Mouse (Mus musculus) ES-Bruce4 (cell line): ENCODE results near the gene Znrf1. TPM values are rescaled to one million over a fixed set of nuclear protein-coding genes. Genes with fewer than 3 reads are reported as not detected.

ENCODE experiments used
- H3K27ac ChIP-seq: 2 replicates; pipeline ENCODE4 v1.5.1; 2012; ENCODE audit warnings: low read length, inconsistent platforms; ENCODE audit not compliant: insufficient read depth
- H3K27me3 ChIP-seq: 2 replicates; pipeline ENCODE4 v1.6.1; 2012; ENCODE audit warnings: mild to moderate bottlenecking, low read length, inconsistent platforms; ENCODE audit not compliant: control insufficient read depth, poor library complexity, insufficient read depth, severe bottlenecking
- H3K36me3 ChIP-seq: 2 replicates; pipeline ENCODE4 v1.6.1; 2012; ENCODE audit warnings: inconsistent platforms, mild to moderate bottlenecking, low read length, moderate library complexity; ENCODE audit not compliant: control insufficient read depth, poor library complexity, insufficient read depth, severe bottlenecking
- H3K4me1 ChIP-seq: one replicate; pipeline ENCODE4 v1.8.1; 2011; ENCODE audit warnings: low read length; ENCODE audit not compliant: control insufficient read depth, insufficient read depth
- H3K4me3 ChIP-seq: 2 replicates; pipeline ENCODE4 v1.5.1; 2011; ENCODE audit warnings: low read depth, mild to moderate bottlenecking, low read length
- H3K9ac ChIP-seq: 2 replicates; pipeline ENCODE4 v1.6.1; 2012; ENCODE audit warnings: low read depth, mild to moderate bottlenecking, inconsistent platforms; ENCODE audit not compliant: poor library complexity, severe bottlenecking
- H3K9me3 ChIP-seq: replicated peaks from 2 replicates; pipeline ENCODE4 v1.6.1; 2012; ENCODE audit warnings: mild to moderate bottlenecking, low read length, inconsistent platforms; ENCODE audit not compliant: control insufficient read depth, poor library complexity, insufficient read depth, severe bottlenecking
- CTCF ChIP-seq: IDR thresholded peaks from one replicate; pipeline ENCODE4 v1.8.1; 2011; ENCODE audit warnings: low read depth, low read length
- EP300 ChIP-seq: IDR thresholded peaks from 2 replicates; pipeline ENCODE4 v1.6.1; 2011; ENCODE audit warnings: low read depth, low read length; ENCODE audit not compliant: insufficient read depth
- POLR2A ChIP-seq: IDR thresholded peaks from one replicate; pipeline ENCODE4 v1.8.1; 2011; ENCODE audit warnings: low read length; ENCODE audit not compliant: insufficient read depth
- polyA plus RNA-seq: library from polyadenylated mRNA; stranded (reverse); fragments of >200 nt; gene quantifications from 2 replicates; pipeline ENCODE4 v1.2.4, GENCODE M21; 2011; ENCODE audit warnings: low read depth; ENCODE audit not compliant: missing spikeins, insufficient read depth, insufficient read length

Znrf1 gene
- polyA plus RNA-seq, 1 experiment = 38.5 TPM

- Histone ChIP-seq H3K27ac (no peak overlapping the region), H3K9ac (no peak overlapping the region), H3K4me3 (no peak overlapping the region), H3K36me3 (peaks cover 22% of the 10 kb centered on the region), H3K9me3 (no peaks in the 10 kb centered on the region; the same call in 1 of the 2 replicates), H3K27me3 (no peaks in the 10 kb centered on the region), H3K4me1 (no peaks in the 10 kb centered on the region)
- TF ChIP-seq POLR2A = no peak
- no peak for TF ChIP-seq EP300
- TF ChIP-seq CTCF = no peak
Observed at GRCm38 (mm10) chr8:111501724-111502464, 34.0 kb upstream of the Znrf1 start.

- no peak overlapping the region for H3K27ac ChIP-seq
- H3K9me3 ChIP-seq = no peaks in the 10 kb centered on the region; the same call in 1 of the 2 replicates
- H3K9ac ChIP-seq = no peak overlapping the region
- no peak overlapping the region for H3K4me3 ChIP-seq
- H3K36me3 ChIP-seq = peaks cover 8% of the 10 kb centered on the region; the same call in 1 of the 2 replicates
- H3K4me1 ChIP-seq = no peaks in the 10 kb centered on the region
- TF ChIP-seq POLR2A = no peak
- TF ChIP-seq CTCF = no peak
- TF ChIP-seq EP300 = no peak
- no peaks in the 10 kb centered on the region for H3K27me3 ChIP-seq
Observed at GRCm38 (mm10) chr8:111508566-111508965, 27.3 kb upstream of the Znrf1 start.

- H3K4me1 ChIP-seq = no peaks in the 10 kb centered on the region
- no peak overlapping the region for H3K4me3 ChIP-seq
- H3K27ac ChIP-seq = no peak overlapping the region
- no peaks in the 10 kb centered on the region for H3K27me3 ChIP-seq
- H3K9ac ChIP-seq = no peak overlapping the region
- no peaks in the 10 kb centered on the region; the same call in 1 of the 2 replicates for H3K9me3 ChIP-seq
- H3K36me3 ChIP-seq = peaks cover 5% of the 10 kb centered on the region; the same call in 1 of the 2 replicates
- TF ChIP-seq EP300 = no peak
Observed at GRCm38 (mm10) chr8:111509278-111509677, 26.6 kb upstream of the Znrf1 start.

GRCm38 (mm10) chr8:111510401-111510800 is 25.5 kb upstream of the Znrf1 start:
- no peaks in the 10 kb centered on the region for H3K27me3 ChIP-seq
- no peak overlapping the region for H3K27ac ChIP-seq
- H3K9ac ChIP-seq = no peak overlapping the region
- H3K4me1 ChIP-seq = no peaks in the 10 kb centered on the region
- H3K36me3 ChIP-seq = peaks cover 5% of the 10 kb centered on the region; the same call in 1 of the 2 replicates
- no peak overlapping the region for H3K4me3 ChIP-seq
- no peak for TF ChIP-seq CTCF
- no peak for TF ChIP-seq EP300
- TF ChIP-seq POLR2A = no peak
- no peaks in the 10 kb centered on the region; the same call in 1 of the 2 replicates for H3K9me3 ChIP-seq

- Histone ChIP-seq H3K27me3 (no peaks in the 10 kb centered on the region), H3K4me1 (no peaks in the 10 kb centered on the region), H3K4me3 (no peak overlapping the region), H3K9ac (no peak overlapping the region), H3K36me3 (no peaks in the 10 kb centered on the region), H3K9me3 (no peaks in the 10 kb centered on the region), H3K27ac (no peak overlapping the region)
- TF ChIP-seq CTCF (no peak), POLR2A (no peak), EP300 (no peak)
Observed at GRCm38 (mm10) chr8:111512941-111513340, 23.0 kb upstream of the Znrf1 start.

- TF ChIP-seq EP300 (no peak), POLR2A (no peak), CTCF (no peak)
- Histone ChIP-seq H3K36me3 (no peaks in the 10 kb centered on the region), H3K27me3 (no peaks in the 10 kb centered on the region), H3K4me1 (no peaks in the 10 kb centered on the region), H3K27ac (no peak overlapping the region), H3K9me3 (no peaks in the 10 kb centered on the region), H3K9ac (no peak overlapping the region), H3K4me3 (no peak overlapping the region)
Observed at GRCm38 (mm10) chr8:111513446-111513845, 22.5 kb upstream of the Znrf1 start.
